Mouse (Mus musculus): ENCODE data around the gene Gpr152. TPM values are rescaled to one million over a fixed set of nuclear protein-coding genes. Genes with fewer than 3 reads are reported as not detected.

Gpr152 gene
- polyA plus RNA-seq (2015; fragmentation: Nextera tagmentation; extraction: Ambion mirVana), result not detected in 2 replicates

DNA sequence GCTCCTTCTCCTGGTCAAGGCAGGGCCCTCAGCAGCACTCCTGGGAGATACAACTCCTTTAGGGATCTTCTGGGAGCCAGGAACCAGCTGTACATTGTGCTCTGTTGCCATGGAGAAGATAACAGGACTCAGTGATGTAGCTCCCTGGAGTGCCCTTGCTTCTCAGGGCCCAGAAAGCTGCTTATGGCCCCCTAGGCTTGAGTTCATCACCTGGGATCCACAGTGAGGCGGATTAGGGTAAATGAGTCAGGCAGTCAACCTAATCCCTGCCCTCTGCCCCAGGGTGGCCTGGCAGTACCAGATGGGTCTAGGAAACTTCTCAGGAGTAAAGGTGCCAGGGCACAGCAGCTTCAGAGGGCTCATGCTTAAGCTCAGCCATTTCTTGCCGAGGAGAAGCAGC is at the start of gene Gpr152:
Gene Gpr152, plus strand, starts transcription at position 342 of the 400 bp plus-strand sequence.
- whole genome bisulfite sequencing, result 82% methylated on average over 2 of the region's 2 CpGs
- Histone ChIP-seq H3K4me3 (no peak within 1 kb of the TSS), H3K4me1 (no peaks in the 10 kb centered on the region), H3K9me3 (no peaks in the 10 kb centered on the region), H3K9ac (no peak within 1 kb of the TSS), H3K4me2 (no peak within 1 kb of the TSS), H3K36me3 (no peaks in the 10 kb centered on the region), H3K27ac (no peak within 1 kb of the TSS), H3K27me3 (no peaks in the 10 kb centered on the region)
- no peak for ATAC-seq (ENCODE audit: insufficient number of reproducible peaks, insufficient read depth, low FRiP score, low TSS enrichment, low read depth)

DNA sequence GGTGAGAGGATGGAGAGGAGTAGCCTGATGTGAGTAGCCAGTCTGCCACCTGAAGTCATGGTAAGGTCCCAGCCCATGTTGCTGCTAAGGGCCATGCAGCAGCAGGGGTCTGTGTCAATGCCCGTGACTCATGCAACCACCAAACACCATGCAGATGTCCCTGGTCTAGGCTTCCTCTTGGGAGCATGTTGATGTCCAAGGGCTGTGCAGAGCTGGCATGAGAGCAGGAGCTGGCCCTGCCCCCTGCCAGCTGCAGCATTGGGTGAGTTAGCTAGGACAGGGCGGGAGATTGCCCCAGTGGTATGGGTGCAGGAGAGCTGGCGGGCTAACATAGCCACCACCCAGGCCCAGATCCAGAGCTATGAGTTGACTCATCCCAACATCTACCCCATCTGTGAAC is 49.1 kb upstream of the Gpr152 start:
- no peak for ATAC-seq (ENCODE audit: insufficient number of reproducible peaks, insufficient read depth, low FRiP score, low TSS enrichment, low read depth)

DNA sequence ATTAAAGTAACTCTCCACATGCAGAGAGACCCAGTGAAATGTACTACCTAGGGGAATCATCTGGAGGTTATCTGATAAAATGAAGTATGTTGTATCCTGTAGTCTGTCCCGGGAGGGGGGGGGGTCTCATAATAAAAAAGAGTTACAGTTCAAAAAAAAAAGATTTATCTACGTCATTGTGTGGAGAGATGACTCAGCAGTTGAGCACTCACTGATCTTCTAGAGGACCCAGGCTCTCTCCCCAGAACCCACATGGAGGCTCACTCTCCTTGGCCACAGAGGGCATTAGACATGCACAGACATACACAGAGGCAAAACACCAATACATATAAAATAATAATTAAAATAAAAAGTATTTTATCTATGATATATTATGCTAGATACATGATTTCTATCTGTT is 48.2 kb upstream of the Gpr152 start:
- no peaks in the 10 kb centered on the region for H3K36me3 ChIP-seq
- 59% methylated on average over 2 of the region's 2 CpGs for WGBS
- no peak overlapping the region for H3K4me2 ChIP-seq
- H3K27me3 ChIP-seq, result no peaks in the 10 kb centered on the region; the same call in 1 of the 2 replicates
- no peak overlapping the region for H3K4me3 ChIP-seq
- ATAC-seq (ENCODE audit: insufficient number of reproducible peaks, insufficient read depth, low FRiP score, low TSS enrichment, low read depth), result no peak
- no peak overlapping the region for H3K27ac ChIP-seq
- no peak overlapping the region for H3K9ac ChIP-seq
- no peaks in the 10 kb centered on the region for H3K9me3 ChIP-seq
- peaks cover 6% of the 10 kb centered on the region for H3K4me1 ChIP-seq

More for the DNA sequence above, 49.1 kb upstream of the Gpr152 start:
- Histone ChIP-seq H3K4me2 (no peak overlapping the region), H3K36me3 (no peaks in the 10 kb centered on the region), H3K9me3 (no peaks in the 10 kb centered on the region), H3K27ac (no peak overlapping the region), H3K27me3 (no peaks in the 10 kb centered on the region; the same call in 1 of the 2 replicates), H3K9ac (no peak overlapping the region), H3K4me3 (no peak overlapping the region), H3K4me1 (no peaks in the 10 kb centered on the region)
- WGBS, result 88% methylated on average over 3 of the region's 3 CpGs

DNA sequence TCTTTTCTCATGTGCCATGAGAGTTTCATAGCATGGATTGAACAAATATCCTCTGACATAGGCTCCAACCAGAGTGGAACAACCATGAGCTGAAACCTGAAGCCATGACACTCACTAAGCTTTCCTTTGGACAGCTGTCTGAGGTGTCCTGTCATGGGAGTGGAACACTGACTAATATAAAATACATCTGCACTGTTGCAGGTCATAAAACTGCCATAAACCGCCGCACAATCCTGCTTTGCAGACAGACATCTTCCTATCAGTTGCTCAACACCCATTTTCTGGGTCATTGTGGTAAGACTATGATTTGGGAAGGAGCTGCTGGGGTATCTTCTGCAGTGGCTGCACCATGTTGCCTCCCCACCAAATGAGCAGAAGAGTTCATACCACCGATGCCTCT is 46.8 kb upstream of the Gpr152 start:
- no peak overlapping the region for H3K4me2 ChIP-seq
- WGBS, result 88% methylated on average over 3 of the region's 3 CpGs
- H3K9me3 ChIP-seq, result no peaks in the 10 kb centered on the region
- no peak for ATAC-seq (ENCODE audit: insufficient number of reproducible peaks, insufficient read depth, low FRiP score, low TSS enrichment, low read depth)
- H3K4me1 ChIP-seq, result peaks cover 13% of the 10 kb centered on the region
- no peak overlapping the region for H3K27ac ChIP-seq
- no peak overlapping the region for H3K9ac ChIP-seq
- no peaks in the 10 kb centered on the region; the same call in 1 of the 2 replicates for H3K27me3 ChIP-seq
- H3K4me3 ChIP-seq, result no peak overlapping the region
- H3K36me3 ChIP-seq, result no peaks in the 10 kb centered on the region

DNA sequence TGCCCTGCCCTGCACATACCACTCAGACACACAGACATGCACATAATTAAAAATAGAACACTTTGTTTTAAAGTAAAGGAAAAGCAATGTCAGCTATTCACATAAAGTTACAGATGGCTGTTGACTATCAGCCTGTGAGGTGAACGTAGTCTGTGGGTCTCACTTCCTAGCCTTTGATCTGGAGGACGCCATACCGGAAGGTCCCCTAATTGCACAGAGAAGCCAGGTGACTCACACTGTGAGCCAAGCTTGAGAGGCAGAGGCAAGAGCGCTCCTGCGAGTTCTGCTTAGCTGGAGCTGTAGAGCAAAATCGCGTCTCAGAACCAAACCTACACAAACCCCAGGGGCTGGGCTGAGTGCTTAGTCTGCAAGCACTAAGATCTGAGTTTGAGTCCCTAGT is 45.8 kb upstream of the Gpr152 start:
- WGBS, result 70% methylated on average over 7 of the region's 7 CpGs
- H3K27me3 ChIP-seq, result no peaks in the 10 kb centered on the region; the same call in 1 of the 2 replicates

DNA sequence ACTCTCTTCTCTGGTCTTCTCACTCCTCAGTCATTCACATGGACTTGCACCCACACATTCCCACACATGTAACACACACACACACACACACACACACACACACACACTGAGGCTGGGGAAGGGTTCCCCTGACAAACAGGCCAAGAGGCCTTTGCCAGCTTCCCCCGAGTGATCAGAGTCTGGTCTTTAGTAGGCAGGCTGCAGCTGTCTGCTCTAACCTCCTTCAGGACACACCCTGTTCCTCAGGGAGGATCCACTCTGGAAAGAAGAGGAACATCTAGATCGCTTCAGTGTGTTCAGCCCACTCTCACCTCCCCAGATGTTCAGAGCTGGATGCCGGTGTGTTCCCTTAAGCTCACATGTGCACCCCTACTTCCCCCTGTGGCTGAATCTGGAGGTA is 45.2 kb upstream of the Gpr152 start:
- H3K4me3 ChIP-seq, result no peak overlapping the region
- H3K9me3 ChIP-seq, result no peaks in the 10 kb centered on the region
- H3K27ac ChIP-seq, result no peak overlapping the region
- peaks cover 28% of the 10 kb centered on the region for H3K4me1 ChIP-seq
- H3K36me3 ChIP-seq, result no peaks in the 10 kb centered on the region
- peak overlapping the region; percentile 32; the same call in 1 of the 2 replicates for H3K9ac ChIP-seq
- H3K27me3 ChIP-seq, result peaks cover 5% of the 10 kb centered on the region
- H3K4me2 ChIP-seq, result no peak overlapping the region
- no peak for ATAC-seq (ENCODE audit: insufficient number of reproducible peaks, insufficient read depth, low FRiP score, low TSS enrichment, low read depth)
- 72% methylated on average over 3 of the region's 3 CpGs for WGBS

More for the DNA sequence above, 45.8 kb upstream of the Gpr152 start:
- Histone ChIP-seq H3K27ac (no peak overlapping the region), H3K9ac (no peak overlapping the region), H3K36me3 (no peaks in the 10 kb centered on the region), H3K4me1 (peaks cover 22% of the 10 kb centered on the region), H3K4me2 (no peak overlapping the region), H3K4me3 (no peak overlapping the region), H3K9me3 (no peaks in the 10 kb centered on the region)
- no peak for ATAC-seq (ENCODE audit: insufficient number of reproducible peaks, insufficient read depth, low FRiP score, low TSS enrichment, low read depth)

DNA sequence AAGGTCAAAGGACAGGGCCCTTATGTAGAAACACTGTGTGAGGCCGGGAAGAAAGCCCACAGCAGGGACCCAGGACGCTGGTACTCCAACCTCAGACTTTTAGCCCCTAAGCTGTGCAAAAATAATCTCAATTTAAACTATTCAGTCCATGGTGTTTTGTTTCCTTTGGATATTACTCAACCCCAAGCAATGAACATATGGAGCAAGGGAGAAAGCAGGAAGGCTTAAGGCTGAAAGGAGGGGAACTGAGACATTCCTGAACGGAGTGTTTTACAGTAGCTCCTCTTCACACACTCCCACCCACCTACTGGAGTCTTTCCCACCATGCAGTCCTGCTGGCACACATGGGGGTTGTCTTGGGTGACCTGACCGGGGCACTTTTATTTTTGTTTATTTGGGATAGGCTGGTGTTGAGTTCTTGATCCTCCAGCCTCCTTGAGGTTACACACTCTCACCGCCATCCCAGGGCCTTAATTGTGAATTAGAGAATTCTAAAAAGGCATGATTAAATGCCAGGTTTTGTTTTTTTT is 44.7 kb upstream of the Gpr152 start:
- no peak overlapping the region for H3K4me2 ChIP-seq
- H3K27me3 ChIP-seq, result peaks cover 10% of the 10 kb centered on the region
- H3K9me3 ChIP-seq, result no peaks in the 10 kb centered on the region
- H3K36me3 ChIP-seq, result no peaks in the 10 kb centered on the region
- WGBS, result 82% methylated on average over 5 of the region's 5 CpGs
- no peak overlapping the region for H3K27ac ChIP-seq
- no peak overlapping the region for H3K9ac ChIP-seq
- ATAC-seq (ENCODE audit: insufficient number of reproducible peaks, insufficient read depth, low FRiP score, low TSS enrichment, low read depth), result no peak
- peaks cover 33% of the 10 kb centered on the region for H3K4me1 ChIP-seq
- no peak overlapping the region for H3K4me3 ChIP-seq

DNA sequence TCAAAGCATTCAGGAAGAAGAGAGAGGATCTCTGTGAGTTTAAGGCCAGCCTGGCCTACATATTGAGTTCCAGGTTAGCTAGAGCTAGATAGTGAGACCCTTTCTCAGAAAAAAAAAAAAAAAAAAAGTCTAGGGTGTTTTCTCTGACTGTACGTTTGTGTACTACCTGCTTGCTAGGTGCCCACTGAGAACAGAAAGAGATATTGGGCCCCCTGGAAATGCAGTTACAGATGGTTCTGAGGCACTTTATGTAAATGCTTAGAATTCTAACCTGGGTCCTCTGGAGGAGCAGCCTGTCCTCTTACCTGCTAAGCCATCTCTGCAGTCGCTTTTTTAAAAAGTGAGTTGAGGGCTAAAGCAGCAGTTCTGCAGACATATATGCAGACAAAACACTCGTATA is 43.8 kb upstream of the Gpr152 start:
- WGBS, result 65% methylated on average over 3 of the region's 3 CpGs
- Histone ChIP-seq H3K9ac (no peak overlapping the region), H3K9me3 (no peaks in the 10 kb centered on the region), H3K27ac (no peak overlapping the region), H3K4me1 (peaks cover 42% of the 10 kb centered on the region), H3K4me2 (no peak overlapping the region), H3K36me3 (no peaks in the 10 kb centered on the region), H3K4me3 (no peak overlapping the region), H3K27me3 (peaks cover 20% of the 10 kb centered on the region)
- no peak for ATAC-seq (ENCODE audit: insufficient number of reproducible peaks, insufficient read depth, low FRiP score, low TSS enrichment, low read depth)

DNA sequence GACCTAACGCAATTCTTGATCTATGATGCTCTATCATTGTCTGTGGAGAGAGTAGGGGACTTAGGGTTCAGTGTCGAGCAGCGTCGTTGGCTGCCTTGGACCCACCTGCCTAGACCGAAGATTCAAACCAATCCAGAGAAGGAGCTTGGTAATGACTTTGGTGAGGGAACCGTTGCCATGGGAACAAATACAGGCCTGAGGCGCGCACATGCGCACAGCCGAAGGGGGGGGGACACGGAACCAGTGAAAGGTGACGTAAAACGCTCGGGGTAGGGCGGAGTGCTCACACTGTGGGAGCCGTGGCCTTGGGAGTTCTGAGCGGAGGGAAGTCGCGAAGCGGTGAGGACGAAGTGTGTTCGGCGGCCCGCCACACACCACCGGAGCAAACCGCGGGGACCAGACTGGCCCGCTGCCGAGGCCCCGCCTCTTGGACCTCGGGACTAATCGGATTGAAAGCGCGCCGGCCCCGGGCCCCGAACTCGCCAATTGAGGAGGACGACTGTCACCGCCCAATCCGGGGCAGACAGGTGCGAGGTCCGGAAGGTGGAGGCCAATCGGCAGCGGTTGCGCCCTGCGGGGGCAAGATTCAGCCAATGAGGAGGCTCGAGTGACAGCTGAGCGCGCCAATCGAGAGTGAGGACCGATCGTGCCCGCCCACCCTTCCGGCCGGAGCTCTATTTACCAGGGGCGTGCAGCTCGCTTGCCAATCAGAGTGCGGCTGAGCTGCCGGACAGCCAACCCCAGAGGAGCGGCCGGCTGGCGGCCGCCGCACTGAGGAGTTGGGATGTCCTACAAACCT is 42.7 kb upstream of the Gpr152 start, which contains the start of gene Cdk2ap2:
Gene Cdk2ap2, plus strand, starts transcription at position 541 of the 799 bp plus-strand sequence.
- H3K36me3 ChIP-seq, result no peaks in the 10 kb centered on the region
- H3K4me1 ChIP-seq, result peaks cover 50% of the 10 kb centered on the region
- under 1% methylated on average over 65 of the region's 65 CpGs for WGBS
- H3K4me3 ChIP-seq, result peak within 1 kb of the TSS; percentile 64
- peak within 1 kb of the TSS; percentile 67 for H3K9ac ChIP-seq
- peaks cover 30% of the 10 kb centered on the region for H3K27me3 ChIP-seq
- ATAC-seq (ENCODE audit: insufficient number of reproducible peaks, insufficient read depth, low FRiP score, low TSS enrichment, low read depth), result peak; percentile 88
- no peaks in the 10 kb centered on the region for H3K9me3 ChIP-seq
- H3K27ac ChIP-seq, result peak within 1 kb of the TSS; percentile 76
- H3K4me2 ChIP-seq, result peak within 1 kb of the TSS; percentile 81

DNA sequence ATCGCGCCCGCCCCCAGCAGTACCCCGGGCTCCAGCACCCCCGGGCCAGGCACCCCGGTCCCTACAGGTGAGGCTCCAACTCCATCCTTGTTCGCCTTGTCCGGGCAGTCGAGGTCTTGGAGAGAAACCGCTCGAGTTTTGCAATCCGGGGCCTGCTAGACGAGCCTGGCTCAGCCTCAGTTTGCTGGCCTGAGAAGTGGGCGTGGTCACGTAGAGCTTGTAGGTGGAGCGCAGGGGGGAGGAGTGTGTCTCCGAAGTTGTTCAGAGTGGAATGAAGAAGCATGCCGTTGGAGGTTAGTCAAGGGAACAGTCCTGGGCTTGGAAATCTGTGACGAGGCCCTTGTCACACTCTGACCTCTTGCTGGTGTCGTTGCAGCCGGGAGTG is 42.2 kb upstream of the Gpr152 start:
- no peaks in the 10 kb centered on the region for H3K36me3 ChIP-seq
- H3K4me2 ChIP-seq, result peak overlapping the region; percentile 81
- H3K4me3 ChIP-seq, result peak overlapping the region; percentile 64
- H3K9ac ChIP-seq, result peak overlapping the region; percentile 57
- WGBS, result 1% methylated on average over 21 of the region's 21 CpGs
- H3K27me3 ChIP-seq, result peaks cover 36% of the 10 kb centered on the region
- H3K9me3 ChIP-seq, result no peaks in the 10 kb centered on the region
- H3K27ac ChIP-seq, result peak overlapping the region; percentile 76
- H3K4me1 ChIP-seq, result peaks cover 50% of the 10 kb centered on the region
- peak; percentile 12 for ATAC-seq (ENCODE audit: insufficient number of reproducible peaks, insufficient read depth, low FRiP score, low TSS enrichment, low read depth)

DNA sequence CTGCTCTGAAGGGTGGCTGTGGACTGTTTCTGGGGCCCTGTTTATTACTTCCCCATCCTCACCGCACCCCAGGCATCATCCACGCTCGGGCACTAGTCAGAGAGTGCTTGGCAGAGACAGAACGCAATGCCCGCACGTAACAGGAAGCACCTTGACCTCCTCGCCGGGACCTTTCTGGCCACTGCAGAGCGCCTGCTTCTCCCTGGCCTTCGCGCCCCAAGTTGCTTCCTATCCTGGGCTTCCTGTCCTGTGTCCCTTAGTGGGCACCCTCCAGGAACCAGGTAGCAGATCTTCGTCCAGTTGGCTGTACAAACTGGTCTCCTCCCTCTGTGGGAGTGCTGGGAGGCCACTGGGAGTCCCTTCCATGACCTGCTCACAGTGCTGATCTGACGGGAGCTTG is 41.2 kb upstream of the Gpr152 start:
- H3K4me1 ChIP-seq, result peaks cover 50% of the 10 kb centered on the region
- no peak overlapping the region for H3K4me3 ChIP-seq
- H3K27me3 ChIP-seq, result peaks cover 44% of the 10 kb centered on the region

DNA sequence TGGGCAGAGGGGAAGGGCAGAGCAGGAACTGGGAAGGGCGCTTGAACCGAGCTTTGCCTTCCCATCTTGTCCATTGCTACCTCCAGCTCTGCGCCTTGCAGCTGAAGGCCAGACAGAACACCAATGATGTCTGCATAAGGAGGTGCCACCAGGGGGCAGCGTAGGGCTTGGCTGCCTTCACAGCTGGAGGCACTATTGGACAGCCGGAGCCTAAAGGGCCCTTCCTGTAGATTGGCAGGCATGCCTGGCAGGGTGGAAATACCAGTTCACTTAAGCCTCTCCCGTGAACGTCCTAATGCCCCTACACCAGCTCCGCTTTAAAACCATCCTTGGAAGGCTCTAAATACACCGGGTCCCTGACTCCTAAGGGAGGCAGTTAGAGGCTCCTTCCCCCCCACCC is 40.5 kb upstream of the Gpr152 start:
- Histone ChIP-seq H3K36me3 (no peaks in the 10 kb centered on the region), H3K9me3 (no peaks in the 10 kb centered on the region), H3K9ac (no peak overlapping the region), H3K4me2 (peak overlapping the region; percentile 93), H3K4me3 (peak overlapping the region; percentile 51; the same call in 1 of the 2 replicates), H3K4me1 (peaks cover 50% of the 10 kb centered on the region), H3K27me3 (peaks cover 44% of the 10 kb centered on the region), H3K27ac (no peak overlapping the region)
- no peak for ATAC-seq (ENCODE audit: insufficient number of reproducible peaks, insufficient read depth, low FRiP score, low TSS enrichment, low read depth)
- 7% methylated on average over 9 of the region's 9 CpGs for WGBS

More for the DNA sequence above, 41.2 kb upstream of the Gpr152 start:
- Histone ChIP-seq H3K27ac (no peak overlapping the region), H3K9ac (peak overlapping the region; percentile 16; the same call in 1 of the 2 replicates), H3K36me3 (no peaks in the 10 kb centered on the region), H3K4me2 (peak overlapping the region; percentile 81; the same call in 1 of the 2 replicates), H3K9me3 (no peaks in the 10 kb centered on the region)
- 89% methylated on average over 13 of the region's 13 CpGs for WGBS
- ATAC-seq (ENCODE audit: insufficient number of reproducible peaks, insufficient read depth, low FRiP score, low TSS enrichment, low read depth), result no peak
